Mouse (Mus musculus) limb, embryonic 15.5 days (tissue): ENCODE results near the gene Clasrp. TPM values are rescaled to one million over a fixed set of nuclear protein-coding genes. Genes with fewer than 3 reads are reported as not detected.

ENCODE experiments used
- ATAC-seq: fragments of 200-750 bp; cut with Nextera tagmentation; 2 replicates; pipeline ENCODE4 v1.8.0; 2017; ENCODE audit warnings: low read depth, moderate TSS enrichment; ENCODE audit not compliant: insufficient number of reproducible peaks, low FRiP score, low TSS enrichment
- H3K27ac ChIP-seq: fragments of 300-500 bp; sonication (generic); 2 replicates; pipeline ENCODE4 v1.5.1; 2015; ENCODE audit warnings: moderate library complexity, mild to moderate bottlenecking, inconsistent platforms
- H3K27me3 ChIP-seq: fragments of 300-500 bp; sonication (generic); 2 replicates; pipeline ENCODE4 v1.6.1; 2015; ENCODE audit warnings: inconsistent platforms
- H3K36me3 ChIP-seq: fragments of 300-500 bp; sonication (generic); 2 replicates; pipeline ENCODE4 v1.6.1; 2015; ENCODE audit warnings: inconsistent platforms
- H3K4me1 ChIP-seq: fragments of 300-500 bp; sonication (generic); 2 replicates; pipeline ENCODE4 v1.6.1; 2015; ENCODE audit warnings: inconsistent platforms
- H3K4me2 ChIP-seq: fragments of 300-500 bp; sonication (generic); 2 replicates; pipeline ENCODE4 v1.6.1; 2015; ENCODE audit warnings: mild to moderate bottlenecking, inconsistent platforms
- H3K4me3 ChIP-seq: fragments of 300-500 bp; sonication (generic); 2 replicates; pipeline ENCODE4 v1.5.1; 2015; ENCODE audit warnings: mild to moderate bottlenecking, inconsistent platforms
- H3K9ac ChIP-seq: fragments of 300-500 bp; sonication (generic); 2 replicates; pipeline ENCODE4 v1.6.1; 2015; ENCODE audit warnings: inconsistent platforms
- H3K9me3 ChIP-seq: fragments of 300-500 bp; sonication (generic); 2 replicates; pipeline ENCODE4 v1.6.1; 2016; ENCODE audit warnings: inconsistent platforms
- WGBS: fragments of 180-500 bp; shearing (Covaris S2); methylation state at CpG from one replicate; pipeline ENCODE4 v1.1.7; 2015; 5-methylcytosine and 5-hydroxymethylcytosine counted together
- polyA plus RNA-seq: library from polyadenylated mRNA; unstranded; fragments of >200 nt; fragmentation: Nextera tagmentation; extraction: Ambion mirVana; gene quantifications from 2 replicates; pipeline ENCODE4 v1.2.1, GENCODE M21; 2015

Gene Clasrp
- polyA plus RNA-seq, result 49.6 and 49.8 TPM in 2 replicates

- H3K36me3 ChIP-seq, result peaks cover 37% of the 10 kb centered on the region
- WGBS, result under 1% methylated on average over 57 of the region's 57 CpGs
Observed at GRCm38 (mm10) chr7:19603849-19604605, at the start of gene Clasrp. Gene Clasrp, minus strand, starts transcription at chr7:19604486.

GRCm38 (mm10) chr7:19652614-19653013, 48.3 kb upstream of the Clasrp start:
- H3K27me3 ChIP-seq, result no peaks in the 10 kb centered on the region
- no peak overlapping the region for H3K4me3 ChIP-seq
- no peaks in the 10 kb centered on the region for H3K9me3 ChIP-seq
- H3K36me3 ChIP-seq, result peaks cover 67% of the 10 kb centered on the region
- no peak overlapping the region for H3K27ac ChIP-seq
- H3K4me1 ChIP-seq, result no peaks in the 10 kb centered on the region
- 94% methylated on average over 2 of the region's 2 CpGs for WGBS
- no peak overlapping the region for H3K4me2 ChIP-seq
- H3K9ac ChIP-seq, result no peak overlapping the region
- no peak for ATAC-seq

More at GRCm38 (mm10) chr7:19603849-19604605, at the start of gene Clasrp:
- Histone ChIP-seq H3K4me1 (peaks cover 25% of the 10 kb centered on the region), H3K27ac (peak within 1 kb of the TSS; percentile 81), H3K27me3 (no peaks in the 10 kb centered on the region), H3K4me2 (peak within 1 kb of the TSS; percentile 78), H3K9me3 (no peaks in the 10 kb centered on the region), H3K9ac (peak within 1 kb of the TSS; percentile 99), H3K4me3 (peak within 1 kb of the TSS; percentile 100)
- ATAC-seq, result peak; percentile 88

GRCm38 (mm10) chr7:19651063-19651786, 46.9 kb upstream of the Clasrp start:
- Histone ChIP-seq H3K4me1 (no peaks in the 10 kb centered on the region), H3K36me3 (peaks cover 70% of the 10 kb centered on the region), H3K9me3 (no peaks in the 10 kb centered on the region), H3K27ac (no peak overlapping the region), H3K9ac (no peak overlapping the region), H3K4me3 (no peak overlapping the region), H3K4me2 (no peak overlapping the region), H3K27me3 (no peaks in the 10 kb centered on the region)
- WGBS, result 87% methylated on average over 6 of the region's 6 CpGs
- ATAC-seq, result no peak

GRCm38 (mm10) chr7:19641223-19641622, 36.9 kb upstream of the Clasrp start:
- no peak overlapping the region for H3K4me3 ChIP-seq
- peaks cover 96% of the 10 kb centered on the region for H3K36me3 ChIP-seq
- H3K9me3 ChIP-seq, result no peaks in the 10 kb centered on the region
- H3K4me2 ChIP-seq, result no peak overlapping the region
- no peaks in the 10 kb centered on the region for H3K27me3 ChIP-seq
- no peak overlapping the region for H3K9ac ChIP-seq
- no peak overlapping the region for H3K27ac ChIP-seq
- H3K4me1 ChIP-seq, result no peaks in the 10 kb centered on the region
- ATAC-seq, result no peak
- WGBS, result 91% methylated on average over 4 of the region's 4 CpGs

GRCm38 (mm10) chr7:19635074-19635827, 31.0 kb upstream of the Clasrp start:
- WGBS, result 85% methylated on average over 11 of the region's 11 CpGs
- no peaks in the 10 kb centered on the region for H3K4me1 ChIP-seq
- no peak for ATAC-seq
- H3K9me3 ChIP-seq, result no peaks in the 10 kb centered on the region
- no peak overlapping the region for H3K4me3 ChIP-seq
- H3K27me3 ChIP-seq, result no peaks in the 10 kb centered on the region
- peaks cover 85% of the 10 kb centered on the region for H3K36me3 ChIP-seq
- H3K4me2 ChIP-seq, result no peak overlapping the region
- no peak overlapping the region for H3K9ac ChIP-seq
- H3K27ac ChIP-seq, result no peak overlapping the region

- Histone ChIP-seq H3K9me3 (no peaks in the 10 kb centered on the region), H3K4me3 (no peak overlapping the region), H3K27ac (no peak overlapping the region), H3K4me2 (no peak overlapping the region), H3K27me3 (no peaks in the 10 kb centered on the region), H3K4me1 (peaks cover 4% of the 10 kb centered on the region; the same call in 1 of the 2 replicates), H3K36me3 (peaks cover 78% of the 10 kb centered on the region), H3K9ac (no peak overlapping the region)
- no peak for ATAC-seq
- 91% methylated on average over 2 of the region's 2 CpGs for WGBS
Observed at GRCm38 (mm10) chr7:19634591-19634990, 30.3 kb upstream of the Clasrp start.

GRCm38 (mm10) chr7:19633855-19634254, 29.6 kb upstream of the Clasrp start:
- H3K4me3 ChIP-seq, result no peak overlapping the region
- 92% methylated on average over 15 of the region's 15 CpGs for WGBS
- no peaks in the 10 kb centered on the region for H3K27me3 ChIP-seq
- peaks cover 71% of the 10 kb centered on the region for H3K36me3 ChIP-seq
- no peaks in the 10 kb centered on the region for H3K9me3 ChIP-seq
- no peak overlapping the region for H3K4me2 ChIP-seq
- peaks cover 7% of the 10 kb centered on the region; the same call in 1 of the 2 replicates for H3K4me1 ChIP-seq
- no peak overlapping the region for H3K9ac ChIP-seq
- ATAC-seq, result no peak
- no peak overlapping the region for H3K27ac ChIP-seq

- no peak overlapping the region for H3K9ac ChIP-seq
- H3K4me1 ChIP-seq, result peaks cover 11% of the 10 kb centered on the region; the same call in 1 of the 2 replicates
- ATAC-seq, result no peak
- WGBS, result 86% methylated on average over 17 of the region's 17 CpGs
- no peak overlapping the region for H3K27ac ChIP-seq
- H3K36me3 ChIP-seq, result peaks cover 64% of the 10 kb centered on the region
- H3K9me3 ChIP-seq, result no peaks in the 10 kb centered on the region
- H3K27me3 ChIP-seq, result no peaks in the 10 kb centered on the region
- no peak overlapping the region for H3K4me2 ChIP-seq
- H3K4me3 ChIP-seq, result no peak overlapping the region
Observed at GRCm38 (mm10) chr7:19633197-19633596, 28.9 kb upstream of the Clasrp start.

GRCm38 (mm10) chr7:19632720-19633119, 28.4 kb upstream of the Clasrp start:
- Histone ChIP-seq H3K27ac (no peak overlapping the region), H3K9ac (no peak overlapping the region), H3K27me3 (no peaks in the 10 kb centered on the region), H3K9me3 (no peaks in the 10 kb centered on the region), H3K4me3 (no peak overlapping the region), H3K4me2 (no peak overlapping the region), H3K36me3 (peaks cover 59% of the 10 kb centered on the region), H3K4me1 (peaks cover 15% of the 10 kb centered on the region; the same call in 1 of the 2 replicates)
- no peak for ATAC-seq

GRCm38 (mm10) chr7:19632275-19632674, 28.0 kb upstream of the Clasrp start:
- ATAC-seq, result no peak
- H3K4me3 ChIP-seq, result no peak overlapping the region
- H3K9me3 ChIP-seq, result no peaks in the 10 kb centered on the region
- H3K9ac ChIP-seq, result no peak overlapping the region
- H3K4me2 ChIP-seq, result no peak overlapping the region
- no peak overlapping the region for H3K27ac ChIP-seq
- peaks cover 16% of the 10 kb centered on the region; the same call in 1 of the 2 replicates for H3K4me1 ChIP-seq
- H3K36me3 ChIP-seq, result peaks cover 55% of the 10 kb centered on the region
- no peaks in the 10 kb centered on the region for H3K27me3 ChIP-seq

- ATAC-seq, result peak; percentile 40
- peak within 1 kb of the TSS; percentile 89 for H3K4me3 ChIP-seq
- H3K9me3 ChIP-seq, result no peaks in the 10 kb centered on the region
- 1% methylated on average over 23 of the region's 41 CpGs for WGBS
- H3K9ac ChIP-seq, result peak within 1 kb of the TSS; percentile 65
- H3K27ac ChIP-seq, result peak within 1 kb of the TSS; percentile 91
- H3K4me1 ChIP-seq, result peaks cover 16% of the 10 kb centered on the region; the same call in 1 of the 2 replicates
- H3K36me3 ChIP-seq, result peaks cover 26% of the 10 kb centered on the region
- H3K4me2 ChIP-seq, result peak within 1 kb of the TSS; percentile 95
- no peaks in the 10 kb centered on the region for H3K27me3 ChIP-seq
Observed at GRCm38 (mm10) chr7:19629361-19629734, 25.1 kb upstream of the Clasrp start, which contains the start of gene Relb. Gene Relb, minus strand, starts transcription at chr7:19629438.
